Mouse (Mus musculus) heart, embryonic 16.5 days (tissue): ENCODE results near the gene Dhx34. TPM values are rescaled to one million over a fixed set of nuclear protein-coding genes. Genes with fewer than 3 reads are reported as not detected.
A peak's percentile ranks its signal among the peaks of the same experiment; 100 is the strongest.
"Not testable (repeated sequence)": the region's sequence is repeated elsewhere in the genome, so short reads cannot be mapped to it uniquely, and the experiment has no call there.

Experiments used
- ATAC-seq: fragments of 200-750 bp; cut with Nextera tagmentation; replicated peaks from 2 replicates; pipeline ENCODE4 v1.8.0; 2017; ENCODE audit warnings: moderate number of reproducible peaks; ENCODE audit not compliant: insufficient read depth, low FRiP score; ENCODE audit errors: extremely low read depth
- H3K27ac ChIP-seq: fragments of 300-500 bp; sonication (generic); 2 replicates; pipeline ENCODE4 v1.5.1; 2014; ENCODE audit warnings: mild to moderate bottlenecking, low read length, control low read depth, moderate library complexity
- H3K27me3 ChIP-seq: fragments of 300-500 bp; sonication (generic); 2 replicates; pipeline ENCODE4 v1.6.1; 2014; ENCODE audit warnings: low read length, mixed read lengths; ENCODE audit not compliant: control insufficient read depth, insufficient read depth
- H3K36me3 ChIP-seq: fragments of 300-500 bp; sonication (generic); 2 replicates; pipeline ENCODE4 v1.6.1; 2014; ENCODE audit not compliant: control insufficient read depth, insufficient read depth
- H3K4me1 ChIP-seq: fragments of 300-500 bp; sonication (generic); 2 replicates; pipeline ENCODE4 v1.6.1; 2014; ENCODE audit warnings: low read length, mixed read lengths; ENCODE audit not compliant: control insufficient read depth, insufficient read depth
- H3K4me2 ChIP-seq: fragments of 300-500 bp; sonication (generic); 2 replicates; pipeline ENCODE4 v1.6.1; 2014; ENCODE audit warnings: low read depth, mild to moderate bottlenecking, control low read depth, low read length
- H3K4me3 ChIP-seq: fragments of 300-500 bp; sonication (generic); 2 replicates; pipeline ENCODE4 v1.5.1; 2014; ENCODE audit warnings: mild to moderate bottlenecking, control low read depth, low read length
- H3K9ac ChIP-seq: fragments of 300-500 bp; sonication (generic); 2 replicates; pipeline ENCODE4 v1.6.1; 2014; ENCODE audit warnings: low read length, control low read depth
- H3K9me3 ChIP-seq: fragments of 300-500 bp; sonication (generic); replicated peaks from 2 replicates; pipeline ENCODE4 v1.6.1; 2016; ENCODE audit warnings: low read length; ENCODE audit not compliant: control insufficient read depth
- WGBS: fragments of 180-500 bp; shearing (Covaris S2); extraction: QIAGEN DNeasy Blood & Tissue Kit; methylation state at CpG from one replicate; pipeline ENCODE4 v1.1.7; 2014; 5-methylcytosine and 5-hydroxymethylcytosine counted together
- polyA plus RNA-seq: library from polyadenylated mRNA; unstranded; fragments of >200 nt; fragmentation: Nextera tagmentation; extraction: Ambion mirVana; gene quantifications from 2 replicates; pipeline ENCODE4 v1.2.1, GENCODE M21; 2015

Gene Dhx34
- 10.8 and 11.2 TPM in 2 replicates for polyA plus RNA-seq

- H3K27me3 ChIP-seq: peaks cover 5% of the 10 kb centered on the region; the same call in 1 of the 2 replicates
- 2% methylated on average over 34 of the region's 34 CpGs for WGBS
- ATAC-seq: peak; percentile 97
- no peaks in the 10 kb centered on the region for H3K9me3 ChIP-seq
- H3K27ac ChIP-seq: peak within 1 kb of the TSS; percentile 72
- H3K4me2 ChIP-seq: peak within 1 kb of the TSS; percentile 76
- peaks cover 5% of the 10 kb centered on the region for H3K4me1 ChIP-seq
- peak within 1 kb of the TSS; percentile 84 for H3K9ac ChIP-seq
- peaks cover 7% of the 10 kb centered on the region; the same call in 1 of the 2 replicates for H3K36me3 ChIP-seq
- peak within 1 kb of the TSS; percentile 77 for H3K4me3 ChIP-seq
Measured at GRCm38 (mm10) chr7:16221582-16222272, at the start of gene Dhx34. Gene Dhx34 (minus strand): TSS chr7:16222037.

- Histone ChIP-seq H3K9ac (no peak overlapping the region), H3K27me3 (0 out of 2 replicates have a peak, but pooled peaks cover 2% of the 10 kb centered on the region), H3K9me3 (no peaks in the 10 kb centered on the region), H3K4me3 (no peak overlapping the region), H3K4me2 (no peak overlapping the region), H3K4me1 (peaks cover 20% of the 10 kb centered on the region), H3K27ac (no peak overlapping the region), H3K36me3 (peaks cover 9% of the 10 kb centered on the region)
- no peak for ATAC-seq
- WGBS: 67% methylated on average over 1 of the region's 1 CpGs
Measured at GRCm38 (mm10) chr7:16271139-16271538, 49.3 kb upstream of the Dhx34 start.

GRCm38 (mm10) chr7:16266593-16266992 is 44.8 kb upstream of the Dhx34 start:
- not testable (repeated sequence) for ATAC-seq, H3K4me2 ChIP-seq, H3K27me3 ChIP-seq, H3K27ac ChIP-seq, H3K9ac ChIP-seq, H3K36me3 ChIP-seq, H3K4me1 ChIP-seq, H3K9me3 ChIP-seq, H3K4me3 ChIP-seq
- 73% methylated on average over 7 of the region's 7 CpGs for WGBS

GRCm38 (mm10) chr7:16265856-16266255 is 44.0 kb upstream of the Dhx34 start:
- no peak overlapping the region for H3K9ac ChIP-seq
- H3K4me3 ChIP-seq: no peak overlapping the region
- H3K36me3 ChIP-seq: no peaks in the 10 kb centered on the region
- H3K27ac ChIP-seq: no peak overlapping the region
- H3K27me3 ChIP-seq: 0 out of 2 replicates have a peak, but pooled peaks cover 2% of the 10 kb centered on the region
- no peak for ATAC-seq
- 85% methylated on average over 11 of the region's 11 CpGs for WGBS
- no peaks in the 10 kb centered on the region for H3K4me1 ChIP-seq
- H3K4me2 ChIP-seq: no peak overlapping the region
- H3K9me3 ChIP-seq: no peaks in the 10 kb centered on the region

- Histone ChIP-seq H3K36me3 (no peaks in the 10 kb centered on the region), H3K4me3 (no peak overlapping the region), H3K4me1 (no peaks in the 10 kb centered on the region), H3K9me3 (no peaks in the 10 kb centered on the region), H3K4me2 (no peak overlapping the region), H3K27me3 (no peaks in the 10 kb centered on the region), H3K9ac (no peak overlapping the region), H3K27ac (no peak overlapping the region)
- ATAC-seq: no peak
- WGBS: 75% methylated on average over 5 of the region's 5 CpGs
Measured at GRCm38 (mm10) chr7:16263843-16264242, 42.0 kb upstream of the Dhx34 start.

DNA sequence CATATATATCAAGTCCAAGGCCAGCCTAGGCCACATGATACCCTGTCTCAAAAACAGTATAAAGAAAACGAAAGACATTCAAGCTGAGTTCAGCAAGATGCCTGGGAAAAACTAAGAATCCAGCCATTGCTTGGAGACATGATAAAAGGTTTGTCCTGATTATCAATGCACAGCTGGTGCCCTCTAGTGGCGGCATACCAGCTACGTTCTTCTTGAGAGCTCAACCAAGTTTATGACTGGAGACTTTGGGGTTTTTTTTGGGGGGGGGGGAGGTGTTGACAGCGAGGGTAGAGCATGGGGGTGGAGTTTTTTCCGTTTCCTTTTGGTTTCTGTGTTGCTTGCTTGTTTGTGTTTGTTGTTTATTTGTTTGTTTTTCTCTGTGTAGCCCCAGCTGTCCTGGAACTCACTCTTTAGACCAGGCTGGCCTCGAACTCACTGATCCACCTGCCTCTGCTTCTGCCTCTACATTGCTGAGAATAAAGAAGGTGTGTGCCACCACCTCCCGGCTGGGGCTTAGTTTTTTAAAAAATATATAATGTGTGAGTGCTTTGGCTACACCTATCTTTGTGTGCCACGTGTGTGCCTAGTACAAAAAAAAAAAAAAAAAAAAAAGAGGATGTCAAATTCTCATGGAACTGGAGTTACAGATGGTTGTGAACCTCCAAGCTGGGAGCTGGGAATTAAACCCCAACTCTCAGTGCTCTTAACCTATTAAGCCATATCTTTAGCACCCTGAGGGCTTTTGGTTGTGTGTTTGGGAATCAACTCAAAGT is 41.4 kb upstream of the Dhx34 start:
- ATAC-seq: no peak
- WGBS: 27% methylated on average over 8 of the region's 8 CpGs
- Histone ChIP-seq H3K9me3 (no peaks in the 10 kb centered on the region), H3K4me1 (no peaks in the 10 kb centered on the region), H3K27me3 (no peaks in the 10 kb centered on the region), H3K9ac (no peak overlapping the region), H3K4me3 (no peak overlapping the region), H3K27ac (no peak overlapping the region), H3K36me3 (no peaks in the 10 kb centered on the region), H3K4me2 (no peak overlapping the region)

GRCm38 (mm10) chr7:16261097-16261496 is 39.3 kb upstream of the Dhx34 start:
- ATAC-seq: no peak
- 68% methylated on average over 1 of the region's 1 CpGs for WGBS
- no peaks in the 10 kb centered on the region for H3K4me1 ChIP-seq

DNA sequence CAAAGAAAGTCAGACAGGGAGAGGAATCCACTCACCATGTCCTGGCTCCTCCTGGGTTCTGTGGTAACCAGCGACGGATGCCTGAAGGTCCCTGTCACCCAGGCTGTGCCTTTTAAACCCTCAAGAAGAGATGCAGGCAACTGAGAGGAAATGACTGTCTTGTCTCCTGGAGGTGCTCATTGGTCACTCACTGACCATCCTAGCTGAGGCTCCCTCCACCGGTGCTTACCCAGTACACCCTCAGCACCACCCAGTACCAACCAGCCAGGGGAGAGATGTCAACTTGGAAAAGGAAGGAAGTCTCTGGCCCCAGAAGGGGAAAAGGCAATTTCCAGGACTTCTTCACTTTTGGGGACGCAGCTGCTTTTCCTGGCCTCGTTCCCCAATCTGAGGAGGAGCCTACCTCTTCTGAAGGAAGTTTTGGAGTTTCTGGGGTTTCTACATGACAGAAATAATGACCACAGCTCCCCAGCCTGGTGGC is 37.3 kb upstream of the Dhx34 start, which contains the start of gene C5ar1:
TSS of gene C5ar1 (minus strand) at position 431 of the 481 bp plus-strand sequence.
- WGBS: 72% methylated on average over 5 of the region's 5 CpGs
- Histone ChIP-seq H3K4me3 (no peak within 1 kb of the TSS), H3K4me1 (no peaks in the 10 kb centered on the region), H3K4me2 (no peak within 1 kb of the TSS), H3K27me3 (no peaks in the 10 kb centered on the region), H3K9ac (no peak within 1 kb of the TSS), H3K27ac (no peak within 1 kb of the TSS), H3K36me3 (no peaks in the 10 kb centered on the region), H3K9me3 (no peaks in the 10 kb centered on the region)
- ATAC-seq: no peak

More at GRCm38 (mm10) chr7:16261097-16261496, 39.3 kb upstream of the Dhx34 start:
- Histone ChIP-seq H3K27ac (no peak overlapping the region), H3K9ac (no peak overlapping the region), H3K4me3 (no peak overlapping the region), H3K9me3 (no peaks in the 10 kb centered on the region), H3K4me2 (no peak overlapping the region), H3K27me3 (no peaks in the 10 kb centered on the region), H3K36me3 (no peaks in the 10 kb centered on the region)

GRCm38 (mm10) chr7:16257830-16258229 is 36.0 kb upstream of the Dhx34 start:
- no peaks in the 10 kb centered on the region for H3K4me1 ChIP-seq
- H3K27me3 ChIP-seq: no peaks in the 10 kb centered on the region
- no peaks in the 10 kb centered on the region for H3K9me3 ChIP-seq
- ATAC-seq: no peak
- WGBS: 87% methylated on average over 11 of the region's 11 CpGs
- no peaks in the 10 kb centered on the region for H3K36me3 ChIP-seq
- H3K4me3 ChIP-seq: no peak overlapping the region
- H3K4me2 ChIP-seq: no peak overlapping the region
- no peak overlapping the region for H3K27ac ChIP-seq
- no peak overlapping the region for H3K9ac ChIP-seq
